Mouse (Mus musculus) erythroblast, embryonic 14.5 days (primary cell): ENCODE measurements around the gene Hrh3. TPM values are rescaled to one million over a fixed set of nuclear protein-coding genes. Genes with fewer than 3 reads are reported as not detected.

Experiments
- H3K27me3 ChIP-seq: 2 replicates; pipeline ENCODE4 v1.6.1; 2012; ENCODE audit warnings: inconsistent platforms; ENCODE audit not compliant: control insufficient read depth
- H3K36me3 ChIP-seq: 2 replicates; pipeline ENCODE4 v1.6.1; 2012; ENCODE audit warnings: mild to moderate bottlenecking, inconsistent platforms; ENCODE audit not compliant: control insufficient read depth
- H3K4me1 ChIP-seq: 2 replicates; pipeline ENCODE4 v1.6.1; 2012; ENCODE audit warnings: inconsistent platforms; ENCODE audit not compliant: control insufficient read depth
- H3K4me3 ChIP-seq: replicated peaks from 2 replicates; pipeline ENCODE3; 2012; ENCODE audit warnings: moderate library complexity, mild to moderate bottlenecking, inconsistent platforms
- H3K9me3 ChIP-seq: 2 replicates; pipeline ENCODE4 v1.6.1; 2012; ENCODE audit warnings: low read length, inconsistent platforms, mixed read lengths; ENCODE audit not compliant: control insufficient read depth
- GATA1 ChIP-seq: IDR thresholded peaks from 2 replicates; pipeline ENCODE4 v1.6.1; 2012; ENCODE audit warnings: low read length, inconsistent platforms, mixed read lengths
- TAL1 ChIP-seq: IDR thresholded peaks from 3 replicates; pipeline ENCODE4 v1.6.1; 2012; ENCODE audit warnings: low read length, inconsistent platforms, mixed read lengths
- polyA plus RNA-seq: library from polyadenylated mRNA; stranded (reverse); fragments of >175 nt; gene quantifications from 2 replicates; pipeline ENCODE4 v1.2.3, GENCODE M21; 2012

The Hrh3 gene
- polyA plus RNA-seq, 1 experiment: not detected

GRCm38 (mm10) chr2:180113909-180114890 lies 9.9 kb upstream of the Hrh3 start:
- TF ChIP-seq GATA1: no peak
- TF ChIP-seq TAL1: no peak
- Histone ChIP-seq H3K9me3 (no peaks in the 10 kb centered on the region), H3K36me3 (no peaks in the 10 kb centered on the region), H3K4me3 (no peak overlapping the region), H3K27me3 (peaks cover 41% of the 10 kb centered on the region), H3K4me1 (peaks cover 33% of the 10 kb centered on the region)

- TF ChIP-seq TAL1 (no peak), GATA1 (no peak)
- peaks cover 13% of the 10 kb centered on the region for H3K4me1 ChIP-seq
- no peaks in the 10 kb centered on the region for H3K36me3 ChIP-seq
- H3K27me3 ChIP-seq: peaks cover 37% of the 10 kb centered on the region
- H3K9me3 ChIP-seq: no peaks in the 10 kb centered on the region
- H3K4me3 ChIP-seq: no peak overlapping the region
Measured at GRCm38 (mm10) chr2:180108285-180108684, 4.0 kb upstream of the Hrh3 start.

GRCm38 (mm10) chr2:180107081-180107480 lies 2.8 kb upstream of the Hrh3 start:
- Histone ChIP-seq H3K4me3 (no peak overlapping the region), H3K9me3 (no peaks in the 10 kb centered on the region; the same call in 1 of the 2 replicates), H3K27me3 (peaks cover 49% of the 10 kb centered on the region), H3K36me3 (no peaks in the 10 kb centered on the region), H3K4me1 (peaks cover 13% of the 10 kb centered on the region)
- TF ChIP-seq GATA1: no peak
- TF ChIP-seq TAL1: no peak

GRCm38 (mm10) chr2:180105441-180106190 lies 1.3 kb upstream of the Hrh3 start:
- no peak for TF ChIP-seq GATA1
- TF ChIP-seq TAL1: no peak
- no peak overlapping the region for H3K4me3 ChIP-seq
- H3K36me3 ChIP-seq: no peaks in the 10 kb centered on the region
- no peaks in the 10 kb centered on the region; the same call in 1 of the 2 replicates for H3K9me3 ChIP-seq
- peaks cover 13% of the 10 kb centered on the region for H3K4me1 ChIP-seq
- peaks cover 63% of the 10 kb centered on the region for H3K27me3 ChIP-seq

GRCm38 (mm10) chr2:180104659-180105377 lies 530 bp upstream of the Hrh3 start:
- peaks cover 15% of the 10 kb centered on the region for H3K4me1 ChIP-seq
- H3K27me3 ChIP-seq: peaks cover 68% of the 10 kb centered on the region
- no peaks in the 10 kb centered on the region for H3K36me3 ChIP-seq
- TF ChIP-seq TAL1 (no peak), GATA1 (no peak)
- H3K9me3 ChIP-seq: no peaks in the 10 kb centered on the region; the same call in 1 of the 2 replicates
- H3K4me3 ChIP-seq: no peak overlapping the region

GRCm38 (mm10) chr2:180103151-180103977 lies 924 bp downstream of the Hrh3 start:
- Histone ChIP-seq H3K9me3 (no peaks in the 10 kb centered on the region; the same call in 1 of the 2 replicates), H3K36me3 (no peaks in the 10 kb centered on the region), H3K4me3 (no peak overlapping the region), H3K27me3 (peaks cover 77% of the 10 kb centered on the region), H3K4me1 (peaks cover 22% of the 10 kb centered on the region)
- no peak for TF ChIP-seq TAL1
- no peak for TF ChIP-seq GATA1

GRCm38 (mm10) chr2:180099529-180099928 lies 4.8 kb downstream of the Hrh3 start:
- Histone ChIP-seq H3K9me3 (no peaks in the 10 kb centered on the region; the same call in 1 of the 2 replicates), H3K27me3 (peaks cover 83% of the 10 kb centered on the region), H3K36me3 (no peaks in the 10 kb centered on the region), H3K4me3 (no peak overlapping the region), H3K4me1 (peaks cover 24% of the 10 kb centered on the region)
- TF ChIP-seq GATA1: no peak
- no peak for TF ChIP-seq TAL1

- Histone ChIP-seq H3K4me1 (peaks cover 16% of the 10 kb centered on the region), H3K4me3 (no peak overlapping the region), H3K36me3 (no peaks in the 10 kb centered on the region), H3K9me3 (no peaks in the 10 kb centered on the region; the same call in 1 of the 2 replicates), H3K27me3 (peaks cover 69% of the 10 kb centered on the region)
- no peak for TF ChIP-seq GATA1
Measured at GRCm38 (mm10) chr2:180098167-180098566, 6.1 kb downstream of the Hrh3 start.
